In genomic region chr16:62922245-62922644, GRCm38 (mm10) we compare ENCODE assay signal across 15 mouse cellular contexts.
A peak's percentile ranks its signal among the peaks of the same experiment; 100 is the strongest.
DNase-seq lines count a peak whose midpoint lies in the region; ATAC-seq and TF ChIP-seq lines count a peak whose summit lies in the region.
"Had no signal": no experiment of that assay in that cellular context is flagged by ENCODE, and none has a peak within 500 bp of the region (broad histone marks: within the 10 kb centered on the region; RNA-seq: fewer than 3 reads in every experiment).

No protein-coding gene starts in this region.

- no peak overlapping the region for H3K27ac ChIP-seq in hindbrain, embryonic 10.5 days
- no peak overlapping the region for H3K27ac ChIP-seq in hindbrain, postnatal 0 days
- H3K27ac ChIP-seq in midbrain, embryonic 15.5 days, result no peak overlapping the region
- H3K27ac ChIP-seq in midbrain, embryonic 16.5 days (ENCODE audit: low read length), result no peak overlapping the region
- H3K27ac ChIP-seq in limb, embryonic 10.5 days, result peak overlapping the region; percentile 68; the same call in 1 of the 2 replicates
- H3K27ac ChIP-seq: embryonic facial prominence, embryonic 12.5 days had no signal

- 8% methylated on average over 8 of the region's 8 CpGs for WGBS in hindbrain, embryonic 10.5 days
- WGBS in hindbrain, postnatal 0 days, result 16% methylated on average over 8 of the region's 8 CpGs
- 16% methylated on average over 8 of the region's 8 CpGs for WGBS in midbrain, embryonic 15.5 days
- WGBS in midbrain, embryonic 16.5 days, result 12% methylated on average over 8 of the region's 8 CpGs
- WGBS in limb, embryonic 10.5 days, result 21% methylated on average over 8 of the region's 8 CpGs

- no peaks in the 10 kb centered on the region for H3K9me3 ChIP-seq in hindbrain, embryonic 10.5 days
- H3K9me3 ChIP-seq in hindbrain, postnatal 0 days (ENCODE audit: low read length), result no peaks in the 10 kb centered on the region
- H3K9me3 ChIP-seq in midbrain, embryonic 15.5 days, result no peaks in the 10 kb centered on the region
- H3K9me3 ChIP-seq in midbrain, embryonic 16.5 days (replicated peaks; ENCODE audit: control insufficient read depth, low read length, poor library complexity, severe bottlenecking), result no peaks in the 10 kb centered on the region
- no peaks in the 10 kb centered on the region for H3K9me3 ChIP-seq in limb, embryonic 10.5 days (replicated peaks)
- H3K9me3 ChIP-seq: embryonic facial prominence, embryonic 12.5 days; G1E had no signal

- no peaks in the 10 kb centered on the region for H3K27me3 ChIP-seq in hindbrain, embryonic 10.5 days (ENCODE audit: insufficient read depth, poor library complexity, severe bottlenecking)
- H3K27me3 ChIP-seq in hindbrain, postnatal 0 days (ENCODE audit: insufficient read depth, low read length), result no peaks in the 10 kb centered on the region
- no peaks in the 10 kb centered on the region for H3K27me3 ChIP-seq in midbrain, embryonic 15.5 days (replicated peaks)
- H3K27me3 ChIP-seq in midbrain, embryonic 16.5 days (ENCODE audit: control insufficient read depth, insufficient read depth, low read depth, low read length), result no peaks in the 10 kb centered on the region
- H3K27me3 ChIP-seq in limb, embryonic 10.5 days (ENCODE audit: low read depth, poor library complexity, severe bottlenecking), result no peaks in the 10 kb centered on the region
- H3K27me3 ChIP-seq: embryonic facial prominence, embryonic 12.5 days had no signal

- TF ChIP-seq CTCF in hindbrain, postnatal 0 days (IDR thresholded peaks at IDR 0.05; ENCODE audit: low read depth), result no peak

- no peak overlapping the region for H3K4me2 ChIP-seq in hindbrain, postnatal 0 days (ENCODE audit: low read depth, low read length)
- no peak overlapping the region for H3K4me2 ChIP-seq in midbrain, embryonic 15.5 days
- no peak overlapping the region for H3K4me2 ChIP-seq in midbrain, embryonic 16.5 days (ENCODE audit: low read length)
- H3K4me2 ChIP-seq: embryonic facial prominence, embryonic 12.5 days had no signal

- peak; percentile 51 for DNase-seq in hindbrain, embryonic 10.5 days (ENCODE audit: low spot score)
- DNase-seq in hindbrain, postnatal 0 days (ENCODE audit: low spot score), result no peak
- DNase-seq in limb, embryonic 10.5 days (ENCODE audit: low spot score), result no peak
- DNase-seq in lung, postnatal 14 days, result peak; percentile 4
- no peak for DNase-seq in layer of hippocampus, adult 18-20 months (ENCODE audit: low spot score in 2 of 2)
- DNase-seq: adrenal gland, postnatal 36 days; cerebellum, adult 8-10 months; heart, adult 11 months; heart, postnatal 10 days had no signal

- ATAC-seq in hindbrain, postnatal 0 days, result no peak
- 0 out of 2 replicates have a peak, but pooled peaks have one; percentile 20 for ATAC-seq in midbrain, embryonic 15.5 days (replicated peaks)
- ATAC-seq in midbrain, embryonic 16.5 days, result no peak
- no peak for ATAC-seq in inflammation-experienced regulatory T-cells, adult 6 months
- ATAC-seq: intestine, embryonic 16.5 days had no signal

- H3K36me3 ChIP-seq in hindbrain, embryonic 10.5 days, result no peaks in the 10 kb centered on the region
- no peaks in the 10 kb centered on the region for H3K36me3 ChIP-seq in hindbrain, postnatal 0 days (ENCODE audit: insufficient read depth, low read length)
- no peaks in the 10 kb centered on the region for H3K36me3 ChIP-seq in midbrain, embryonic 15.5 days (replicated peaks)
- H3K36me3 ChIP-seq in midbrain, embryonic 16.5 days (ENCODE audit: control insufficient read depth, insufficient read depth, low read length), result no peaks in the 10 kb centered on the region
- H3K36me3 ChIP-seq in limb, embryonic 10.5 days, result no peaks in the 10 kb centered on the region
- H3K36me3 ChIP-seq: embryonic facial prominence, embryonic 12.5 days; G1E had no signal

- H3K4me3 ChIP-seq in hindbrain, embryonic 10.5 days, result no peak overlapping the region
- H3K4me3 ChIP-seq in hindbrain, postnatal 0 days (ENCODE audit: low read length), result no peak overlapping the region
- H3K4me3 ChIP-seq in midbrain, embryonic 15.5 days, result no peak overlapping the region
- no peak overlapping the region for H3K4me3 ChIP-seq in midbrain, embryonic 16.5 days (ENCODE audit: low read depth, low read length)
- H3K4me3 ChIP-seq in limb, embryonic 10.5 days, result no peak overlapping the region
- H3K4me3 ChIP-seq: embryonic facial prominence, embryonic 12.5 days had no signal

- H3K4me1 ChIP-seq in hindbrain, embryonic 10.5 days (replicated peaks), result peaks cover 14% of the 10 kb centered on the region
- H3K4me1 ChIP-seq in hindbrain, postnatal 0 days (ENCODE audit: insufficient read depth, low read length), result no peaks in the 10 kb centered on the region
- H3K4me1 ChIP-seq in midbrain, embryonic 15.5 days, result no peaks in the 10 kb centered on the region
- H3K4me1 ChIP-seq in midbrain, embryonic 16.5 days (ENCODE audit: control insufficient read depth, insufficient read depth, low read length), result no peaks in the 10 kb centered on the region
- H3K4me1 ChIP-seq in limb, embryonic 10.5 days, result peaks cover 15% of the 10 kb centered on the region
- H3K4me1 ChIP-seq: embryonic facial prominence, embryonic 12.5 days had no signal

- no peak overlapping the region for H3K9ac ChIP-seq in hindbrain, postnatal 0 days (replicated peaks; ENCODE audit: low read length)
- no peak overlapping the region for H3K9ac ChIP-seq in midbrain, embryonic 15.5 days
- H3K9ac ChIP-seq in midbrain, embryonic 16.5 days (ENCODE audit: low read depth, low read length), result no peak overlapping the region
- H3K9ac ChIP-seq: embryonic facial prominence, embryonic 12.5 days had no signal

Comparison
In these comparisons a context has a peak if more than half of its experiments do, and no peak if none do; other contexts are left out.
1. DNase-seq: peak in hindbrain, embryonic 10.5 days (single experiment) and lung, postnatal 14 days (single experiment); none in hindbrain, postnatal 0 days (single experiment), limb, embryonic 10.5 days (single experiment) and layer of hippocampus, adult 18-20 months (0 of 2).